Mouse (Mus musculus) gastrocnemius, adult 18-20 months (tissue): ENCODE data around the gene Myh14. TPM values are rescaled to one million over a fixed set of nuclear protein-coding genes. Genes with fewer than 3 reads are reported as not detected.

Experiments
- DNase-seq: peaks from one replicate; pipeline ENCODE4 v3.0.0; 2021; ENCODE audit warnings: low spot score
- total RNA-seq, 2 experiments: library from RNA; stranded (reverse); gene quantifications; 2 replicates each; pipeline ENCODE4 v1.2.3; 2021

Gene Myh14
- total RNA-seq, 2 experiments from 2014 or later, result 43.2 to 45.2 TPM

GRCm38 (mm10) chr7:44636684-44637083, 34.0 kb downstream of the Myh14 start:
- DNase-seq, result no peak

- peak; percentile 18 for DNase-seq
Observed at GRCm38 (mm10) chr7:44633407-44633806, 37.2 kb downstream of the Myh14 start.

- DNase-seq, result no peak
Observed at GRCm38 (mm10) chr7:44632676-44633075, 38.0 kb downstream of the Myh14 start.

GRCm38 (mm10) chr7:44630437-44630836, 40.2 kb downstream of the Myh14 start:
- DNase-seq, result no peak

- DNase-seq, result no peak
Observed at GRCm38 (mm10) chr7:44628402-44629034, 42.1 kb downstream of the Myh14 start.

GRCm38 (mm10) chr7:44626966-44627365, 43.7 kb downstream of the Myh14 start:
- no peak for DNase-seq

GRCm38 (mm10) chr7:44626068-44626385, 44.6 kb downstream of the Myh14 start:
- no peak for DNase-seq

- no peak for DNase-seq
Observed at GRCm38 (mm10) chr7:44625241-44626067, 45.2 kb downstream of the Myh14 start.

- no peak for DNase-seq
Observed at GRCm38 (mm10) chr7:44624828-44625227, 45.8 kb downstream of the Myh14 start.

GRCm38 (mm10) chr7:44624543-44624826, 46.2 kb downstream of the Myh14 start:
- no peak for DNase-seq

GRCm38 (mm10) chr7:44623714-44624542, 46.7 kb downstream of the Myh14 start:
- DNase-seq, result no peak

GRCm38 (mm10) chr7:44617059-44617458, 53.6 kb downstream of the Myh14 start:
- no peak for DNase-seq

GRCm38 (mm10) chr7:44615987-44616386, 54.7 kb downstream of the Myh14 start:
- no peak for DNase-seq

GRCm38 (mm10) chr7:44615309-44615708, 55.3 kb downstream of the Myh14 start:
- DNase-seq, result no peak

GRCm38 (mm10) chr7:44614041-44614688, 56.5 kb downstream of the Myh14 start:
- no peak for DNase-seq

GRCm38 (mm10) chr7:44612192-44612591, 58.5 kb downstream of the Myh14 start:
- DNase-seq, result no peak

- no peak for DNase-seq
Observed at GRCm38 (mm10) chr7:44606171-44606901, 64.3 kb downstream of the Myh14 start.

- DNase-seq, result no peak
Observed at GRCm38 (mm10) chr7:44605436-44605835, 65.2 kb downstream of the Myh14 start.

- DNase-seq, result no peak
Observed at GRCm38 (mm10) chr7:44604619-44605018, 66.0 kb downstream of the Myh14 start.

GRCm38 (mm10) chr7:44604139-44604606, 66.5 kb downstream of the Myh14 start:
- no peak for DNase-seq
